Mouse (Mus musculus) hindbrain, embryonic 16.5 days (tissue): Measurements from ENCODE around the gene Triap1. TPM values are rescaled to one million over a fixed set of nuclear protein-coding genes. Genes with fewer than 3 reads are reported as not detected.
A peak's percentile ranks its signal among the peaks of the same experiment; 100 is the strongest.

Experiments used
- ATAC-seq: fragments of 200-750 bp; cut with Nextera tagmentation; 2 replicates; pipeline ENCODE4 v1.8.0; 2017; ENCODE audit warnings: moderate TSS enrichment, moderate library complexity
- H3K27ac ChIP-seq: fragments of 300-500 bp; sonication (generic); 2 replicates; pipeline ENCODE4 v1.5.1; 2014; ENCODE audit warnings: low read depth, mild to moderate bottlenecking, control low read depth, low read length, moderate library complexity
- H3K27me3 ChIP-seq: fragments of 300-500 bp; sonication (generic); replicated peaks from 2 replicates; pipeline ENCODE4 v1.6.1; 2014; ENCODE audit warnings: low read length; ENCODE audit not compliant: control insufficient read depth, insufficient read depth
- H3K36me3 ChIP-seq: fragments of 300-500 bp; sonication (generic); 2 replicates; pipeline ENCODE4 v1.6.1; 2014; ENCODE audit warnings: mild to moderate bottlenecking, low read length, moderate library complexity, mixed read lengths; ENCODE audit not compliant: control insufficient read depth, insufficient read depth
- H3K4me1 ChIP-seq: fragments of 300-500 bp; sonication (generic); 2 replicates; pipeline ENCODE4 v1.6.1; 2014; ENCODE audit warnings: low read depth, low read length; ENCODE audit not compliant: control insufficient read depth, insufficient read depth
- H3K4me2 ChIP-seq: fragments of 300-500 bp; sonication (generic); 2 replicates; pipeline ENCODE4 v1.6.1; 2014; ENCODE audit warnings: mild to moderate bottlenecking, low read length, control low read depth, moderate library complexity
- H3K4me3 ChIP-seq: fragments of 300-500 bp; sonication (generic); 2 replicates; pipeline ENCODE4 v1.5.1; 2014; ENCODE audit warnings: mild to moderate bottlenecking, low read length, control low read depth, moderate library complexity
- H3K9ac ChIP-seq: fragments of 300-500 bp; sonication (generic); 2 replicates; pipeline ENCODE4 v1.6.1; 2014; ENCODE audit warnings: low read depth, mild to moderate bottlenecking, control low read depth, low read length, moderate library complexity
- H3K9me3 ChIP-seq: fragments of 300-500 bp; sonication (generic); 2 replicates; pipeline ENCODE4 v1.6.1; 2014; ENCODE audit warnings: mild to moderate bottlenecking, low read length, moderate library complexity; ENCODE audit not compliant: control insufficient read depth
- WGBS: fragments of 180-500 bp; shearing (Covaris S2); extraction: QIAGEN DNeasy Blood & Tissue Kit; methylation state at CpG from one replicate; pipeline ENCODE4 v1.1.7; 2014; 5-methylcytosine and 5-hydroxymethylcytosine counted together
- polyA plus RNA-seq: library from polyadenylated mRNA; unstranded; fragments of >200 nt; fragmentation: Nextera tagmentation; extraction: Ambion mirVana; gene quantifications from 2 replicates; pipeline ENCODE4 v1.2.1, GENCODE M21; 2015

Triap1 gene
- polyA plus RNA-seq, 1 experiment from 2014 or later, result 52.8 TPM

DNA sequence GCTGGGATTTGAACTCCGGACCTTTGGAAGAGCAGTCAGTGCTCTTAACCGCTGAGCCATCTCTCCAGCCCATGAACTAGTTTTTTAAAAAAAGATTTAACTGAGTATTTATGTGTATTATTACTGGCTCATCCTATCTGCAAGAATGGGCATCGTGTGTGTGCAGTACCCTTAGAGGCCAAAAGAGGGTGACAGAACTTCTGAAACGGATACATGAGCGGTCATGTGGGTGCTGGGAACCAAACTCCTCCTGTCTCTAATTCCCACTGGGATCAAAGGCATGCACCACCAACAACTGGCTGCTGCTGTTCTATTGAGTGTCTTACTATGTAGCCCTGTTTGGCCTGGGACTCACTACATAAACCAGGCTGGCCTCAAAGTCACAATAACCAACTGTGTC, 10.3 kb downstream of the Triap1 start:
- 81% methylated on average over 5 of the region's 5 CpGs for WGBS

DNA sequence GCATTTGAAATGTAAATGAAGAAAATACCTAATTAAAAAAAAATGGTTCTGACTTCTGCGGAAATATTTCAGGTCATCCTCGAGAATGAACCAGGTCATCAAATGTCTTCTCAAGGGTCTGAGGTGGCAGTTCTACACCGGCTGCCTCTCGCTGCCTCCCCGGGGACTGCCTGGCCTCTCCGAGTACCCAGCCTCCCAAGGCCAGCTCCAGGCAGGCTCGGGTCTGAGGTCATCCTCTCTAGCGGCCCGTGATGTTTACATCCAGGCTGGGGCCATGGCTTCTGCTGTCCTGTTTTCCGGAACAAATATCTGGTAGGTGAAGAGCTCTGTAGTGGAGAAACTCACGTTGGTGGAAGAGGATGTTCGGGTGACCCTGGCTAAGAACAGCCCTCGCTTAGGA, 14.0 kb downstream of the Triap1 start:
- no peaks in the 10 kb centered on the region for H3K36me3 ChIP-seq
- H3K4me3 ChIP-seq, result no peak overlapping the region
- no peak overlapping the region for H3K9ac ChIP-seq
- ATAC-seq, result no peak
- H3K4me2 ChIP-seq, result no peak overlapping the region
- H3K27ac ChIP-seq, result no peak overlapping the region
- H3K4me1 ChIP-seq, result no peaks in the 10 kb centered on the region
- 59% methylated on average over 13 of the region's 13 CpGs for WGBS
- H3K27me3 ChIP-seq, result no peaks in the 10 kb centered on the region
- no peaks in the 10 kb centered on the region for H3K9me3 ChIP-seq

More for the DNA sequence above, 10.3 kb downstream of the Triap1 start:
- H3K27me3 ChIP-seq, result no peaks in the 10 kb centered on the region
- H3K36me3 ChIP-seq, result peaks cover under 1% of the 10 kb centered on the region; the same call in 1 of the 2 replicates
- H3K9ac ChIP-seq, result no peak overlapping the region
- H3K4me3 ChIP-seq, result no peak overlapping the region
- peaks cover 17% of the 10 kb centered on the region for H3K4me1 ChIP-seq
- H3K27ac ChIP-seq, result no peak overlapping the region
- H3K9me3 ChIP-seq, result no peaks in the 10 kb centered on the region
- no peak overlapping the region for H3K4me2 ChIP-seq
- no peak for ATAC-seq

DNA sequence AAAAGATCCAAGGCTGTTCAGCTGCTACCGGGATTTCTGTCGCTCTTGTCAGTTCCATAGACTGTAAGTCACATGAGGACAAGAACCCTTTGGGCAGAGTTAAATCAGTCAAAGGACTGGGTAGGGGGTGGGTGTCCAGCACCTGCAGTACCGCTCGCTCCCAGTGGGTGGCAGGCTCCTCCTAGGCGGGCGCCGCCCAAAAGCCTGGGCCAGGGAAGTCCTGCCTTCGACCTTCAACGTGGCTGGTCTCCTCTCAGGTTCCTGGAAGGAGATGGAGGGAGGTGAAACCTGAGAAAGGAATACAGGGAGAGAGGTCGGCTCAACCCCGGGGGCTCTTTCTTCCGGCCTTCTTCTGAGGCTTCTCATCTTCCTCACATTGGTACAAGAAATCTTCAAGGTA, 17.8 kb downstream of the Triap1 start:
- WGBS, result 6% methylated on average over 12 of the region's 12 CpGs
- Histone ChIP-seq H3K4me2 (no peak overlapping the region), H3K36me3 (no peaks in the 10 kb centered on the region), H3K4me3 (no peak overlapping the region), H3K9ac (no peak overlapping the region), H3K27me3 (no peaks in the 10 kb centered on the region), H3K9me3 (no peaks in the 10 kb centered on the region), H3K27ac (no peak overlapping the region), H3K4me1 (no peaks in the 10 kb centered on the region; the same call in 1 of the 2 replicates)
- ATAC-seq, result peak; percentile 70; the same call in 1 of the 2 replicates

DNA sequence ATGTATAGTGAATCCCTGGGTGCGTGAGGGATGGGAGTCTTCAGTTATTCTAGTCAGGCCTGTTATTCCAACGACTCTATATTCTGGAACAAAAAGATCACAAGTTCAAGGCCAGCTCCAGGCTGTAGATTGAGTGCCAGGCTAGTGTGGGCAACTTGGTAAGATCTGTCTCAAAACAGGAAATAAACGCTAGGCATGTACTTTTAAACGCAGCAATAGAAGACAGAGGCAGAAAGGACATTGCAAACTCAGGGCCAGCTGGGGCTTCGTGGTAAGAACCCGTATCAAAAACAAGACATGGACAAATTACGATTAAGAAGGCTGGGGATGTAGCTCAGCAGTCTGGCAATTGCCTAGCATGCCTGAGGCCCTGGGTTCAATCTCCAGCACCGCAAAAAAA, 18.4 kb downstream of the Triap1 start:
- no peaks in the 10 kb centered on the region for H3K36me3 ChIP-seq
- no peak for ATAC-seq
- H3K9me3 ChIP-seq, result no peaks in the 10 kb centered on the region
- 87% methylated on average over 8 of the region's 8 CpGs for WGBS
- no peaks in the 10 kb centered on the region; the same call in 1 of the 2 replicates for H3K4me1 ChIP-seq
- H3K27me3 ChIP-seq, result no peaks in the 10 kb centered on the region
- no peak overlapping the region for H3K4me2 ChIP-seq
- H3K27ac ChIP-seq, result no peak overlapping the region
- H3K4me3 ChIP-seq, result no peak overlapping the region
- no peak overlapping the region for H3K9ac ChIP-seq

DNA sequence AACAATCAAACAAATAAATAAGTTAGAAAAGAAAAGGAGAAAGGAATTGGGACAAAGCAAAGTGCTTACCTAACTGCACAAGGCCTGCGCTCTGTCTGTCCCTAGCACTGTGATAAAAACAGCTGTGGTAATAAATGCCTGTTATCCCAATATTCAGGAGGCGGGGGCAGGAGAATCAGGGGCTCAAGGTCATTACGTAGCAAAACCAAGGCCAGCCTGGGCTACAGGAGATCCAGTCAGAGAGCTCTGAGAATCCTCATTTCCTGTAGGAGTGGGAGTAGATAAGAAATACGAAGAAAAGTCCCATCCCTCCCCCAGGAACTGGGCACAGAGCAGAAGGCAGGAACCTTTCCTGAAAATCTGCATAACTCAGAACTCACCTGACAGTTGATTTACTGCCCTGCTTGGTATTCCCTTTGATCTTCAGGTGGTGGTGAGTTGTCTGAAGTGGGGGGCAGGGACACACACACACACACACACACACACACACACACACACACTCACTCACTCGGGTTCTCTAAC, 18.9 kb downstream of the Triap1 start:
- H3K9ac ChIP-seq, result no peak overlapping the region; the same call in 1 of the 2 replicates
- ATAC-seq, result no peak
- no peaks in the 10 kb centered on the region for H3K36me3 ChIP-seq
- no peak overlapping the region for H3K4me2 ChIP-seq
- no peak overlapping the region for H3K27ac ChIP-seq
- no peaks in the 10 kb centered on the region for H3K9me3 ChIP-seq
- no peaks in the 10 kb centered on the region for H3K27me3 ChIP-seq
- no peak overlapping the region for H3K4me3 ChIP-seq
- H3K4me1 ChIP-seq, result no peaks in the 10 kb centered on the region; the same call in 1 of the 2 replicates
- WGBS, result 67% methylated on average over 5 of the region's 5 CpGs

DNA sequence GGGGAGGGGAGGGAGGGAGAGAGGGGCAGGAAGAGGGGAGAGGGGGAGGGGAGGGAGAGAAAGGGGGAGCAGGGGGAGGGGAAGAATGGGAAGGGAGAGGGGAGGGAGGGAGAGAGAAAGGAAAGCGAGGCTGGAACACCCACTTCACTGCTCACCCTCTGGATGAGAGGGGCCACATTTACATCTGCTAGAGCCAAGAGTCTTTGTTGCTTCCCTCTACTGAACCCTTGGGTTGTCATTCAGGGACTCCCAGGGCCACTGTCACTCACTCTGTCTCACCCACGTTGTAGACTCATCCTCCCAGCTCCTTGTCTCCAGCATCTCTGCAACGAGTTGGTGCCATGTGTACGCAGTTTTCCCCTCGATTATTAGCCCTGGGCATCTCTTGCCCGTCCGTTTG, 21.2 kb downstream of the Triap1 start:
- Histone ChIP-seq H3K4me2 (no peak overlapping the region), H3K27me3 (no peaks in the 10 kb centered on the region), H3K9me3 (no peaks in the 10 kb centered on the region), H3K4me3 (no peak overlapping the region), H3K4me1 (no peaks in the 10 kb centered on the region; the same call in 1 of the 2 replicates), H3K27ac (no peak overlapping the region), H3K9ac (no peak overlapping the region), H3K36me3 (no peaks in the 10 kb centered on the region)
- 24% methylated on average over 7 of the region's 7 CpGs for WGBS
- no peak for ATAC-seq

DNA sequence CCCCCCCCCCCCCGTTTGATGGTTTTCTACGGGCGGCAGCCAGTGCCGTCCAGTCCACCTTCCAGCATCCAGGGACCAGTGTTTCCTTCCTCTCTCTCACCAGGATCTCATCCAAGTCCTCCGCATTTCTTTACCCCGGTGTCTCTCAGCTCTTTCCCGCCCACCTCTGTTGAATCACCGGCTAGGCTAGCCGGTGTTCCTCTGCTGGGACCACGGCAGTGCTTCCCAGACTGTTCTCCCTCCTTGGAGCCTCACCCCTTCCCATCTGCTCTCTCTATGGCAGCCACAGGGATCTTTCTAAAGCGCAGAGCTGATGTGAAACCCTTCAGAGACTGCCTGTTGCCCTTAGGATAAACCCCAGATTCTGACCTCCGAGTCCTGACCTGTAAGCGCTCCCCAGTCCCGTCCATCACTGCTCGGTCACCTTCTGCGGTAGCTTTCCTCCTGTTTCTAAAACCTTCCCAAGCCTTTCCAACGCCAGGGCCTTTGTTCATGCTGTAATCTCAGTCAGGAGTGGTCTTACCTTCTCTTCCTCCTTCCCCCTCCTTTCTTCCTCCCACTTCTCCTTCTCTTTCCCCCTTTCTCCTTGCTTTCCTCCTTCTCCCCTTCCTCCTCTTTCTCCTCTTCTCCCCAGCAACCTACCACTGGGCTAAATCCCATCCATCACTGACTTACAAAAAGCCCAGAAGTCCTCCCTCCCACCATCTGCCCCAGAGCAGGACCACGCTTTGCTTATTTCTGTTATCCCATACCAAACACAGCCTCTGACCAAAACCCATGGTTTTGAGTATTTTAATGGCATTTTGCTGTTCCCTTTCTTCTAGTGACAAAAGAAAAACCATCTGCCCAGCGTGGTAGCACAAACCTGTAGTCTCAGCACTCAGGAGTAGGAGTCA, 22.0 kb downstream of the Triap1 start:
- Histone ChIP-seq H3K27ac (no peak overlapping the region), H3K4me1 (no peaks in the 10 kb centered on the region; the same call in 1 of the 2 replicates), H3K27me3 (no peaks in the 10 kb centered on the region), H3K36me3 (no peaks in the 10 kb centered on the region), H3K9ac (no peak overlapping the region), H3K9me3 (no peaks in the 10 kb centered on the region), H3K4me2 (no peak overlapping the region), H3K4me3 (no peak overlapping the region)
- ATAC-seq, result no peak
- WGBS, result 16% methylated on average over 18 of the region's 19 CpGs

DNA sequence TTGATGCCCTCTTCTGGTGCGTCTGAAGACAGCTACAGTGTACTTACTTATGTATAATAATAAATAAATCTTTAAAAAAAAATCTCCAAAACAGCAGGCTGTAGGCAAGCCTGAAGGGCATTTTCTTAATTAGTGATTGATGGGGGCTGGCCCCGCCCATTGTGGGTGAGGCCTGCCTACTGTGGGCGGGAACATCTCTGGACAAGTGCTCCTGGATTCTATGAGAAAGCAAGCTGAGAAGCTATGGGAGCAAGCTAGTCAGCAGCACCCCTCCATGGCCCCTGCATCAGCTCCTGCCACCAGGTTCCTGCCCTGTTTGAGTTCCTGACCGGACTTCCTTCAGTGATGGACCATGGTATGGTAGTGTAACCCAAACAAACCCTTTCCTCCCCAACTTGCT, 23.8 kb downstream of the Triap1 start:
- Histone ChIP-seq H3K27ac (no peak overlapping the region), H3K4me3 (no peak overlapping the region), H3K9ac (no peak overlapping the region), H3K4me1 (no peaks in the 10 kb centered on the region; the same call in 1 of the 2 replicates), H3K27me3 (no peaks in the 10 kb centered on the region), H3K4me2 (no peak overlapping the region), H3K9me3 (no peaks in the 10 kb centered on the region), H3K36me3 (no peaks in the 10 kb centered on the region)
- 83% methylated on average over 4 of the region's 4 CpGs for WGBS
- no peak for ATAC-seq

DNA sequence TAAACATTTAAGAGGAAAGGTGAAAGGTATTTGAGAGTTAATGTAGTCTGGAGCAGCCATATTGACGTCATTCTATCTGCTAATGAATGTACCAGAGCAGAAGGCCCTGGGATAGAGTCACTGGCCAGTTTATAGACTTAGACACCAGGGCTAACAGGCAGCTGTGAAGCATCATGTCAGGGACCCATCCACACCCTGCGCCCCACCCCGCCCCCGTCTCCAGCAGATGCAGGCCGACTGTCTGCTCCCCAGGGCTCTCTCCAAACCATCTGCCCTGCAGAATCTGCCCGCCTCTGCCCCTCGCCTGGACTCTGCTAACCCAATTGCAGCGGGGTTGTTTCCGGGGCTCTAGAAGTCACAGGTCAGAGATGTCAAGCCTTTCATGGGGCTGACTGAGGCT, 30.7 kb downstream of the Triap1 start:
- no peak overlapping the region for H3K9ac ChIP-seq
- peaks cover 3% of the 10 kb centered on the region for H3K4me1 ChIP-seq
- no peak overlapping the region for H3K27ac ChIP-seq
- no peaks in the 10 kb centered on the region for H3K27me3 ChIP-seq
- H3K4me2 ChIP-seq, result no peak overlapping the region
- 10% methylated on average over 6 of the region's 9 CpGs for WGBS
- H3K36me3 ChIP-seq, result no peaks in the 10 kb centered on the region
- no peaks in the 10 kb centered on the region for H3K9me3 ChIP-seq
- no peak overlapping the region for H3K4me3 ChIP-seq
- no peak for ATAC-seq
